Mouse (Mus musculus) midbrain, embryonic 12.5 days (tissue): ENCODE data around the gene Jmjd7. TPM values are rescaled to one million over a fixed set of nuclear protein-coding genes. Genes with fewer than 3 reads are reported as not detected.
A peak's percentile ranks its signal among the peaks of the same experiment; 100 is the strongest.

Experiments
- ATAC-seq: fragments of 200-750 bp; cut with Nextera tagmentation; 2 replicates; pipeline ENCODE4 v1.8.0; 2017; ENCODE audit warnings: low read depth, moderate TSS enrichment, moderate library complexity; ENCODE audit not compliant: low FRiP score
- H3K27ac ChIP-seq: fragments of 300-500 bp; sonication (generic); replicated peaks from 2 replicates; pipeline ENCODE4 v1.5.1; 2016; ENCODE audit warnings: mild to moderate bottlenecking
- H3K27me3 ChIP-seq: fragments of 300-500 bp; sonication (generic); 2 replicates; pipeline ENCODE4 v1.6.1; 2016; ENCODE audit warnings: mild to moderate bottlenecking
- H3K36me3 ChIP-seq: fragments of 300-500 bp; sonication (generic); 2 replicates; pipeline ENCODE4 v1.6.1; 2016
- H3K4me1 ChIP-seq: fragments of 300-500 bp; sonication (generic); 2 replicates; pipeline ENCODE4 v1.6.1; 2016
- H3K4me2 ChIP-seq: fragments of 300-500 bp; sonication (generic); replicated peaks from 2 replicates; pipeline ENCODE4 v1.6.1; 2016; ENCODE audit warnings: mild to moderate bottlenecking, moderate library complexity
- H3K4me3 ChIP-seq: fragments of 300-500 bp; sonication (generic); 2 replicates; pipeline ENCODE4 v1.5.1; 2016; ENCODE audit warnings: mild to moderate bottlenecking
- H3K9ac ChIP-seq: fragments of 300-500 bp; sonication (generic); replicated peaks from 2 replicates; pipeline ENCODE4 v1.6.1; 2016; ENCODE audit warnings: mild to moderate bottlenecking, moderate library complexity
- H3K9me3 ChIP-seq: fragments of 300-500 bp; sonication (generic); 2 replicates; pipeline ENCODE4 v1.6.1; 2016; ENCODE audit warnings: mild to moderate bottlenecking
- WGBS: fragments of 180-500 bp; shearing (Covaris S2); methylation state at CpG from one replicate; pipeline ENCODE4 v1.1.7; 2016; 5-methylcytosine and 5-hydroxymethylcytosine counted together
- polyA plus RNA-seq: library from polyadenylated mRNA; unstranded; fragments of >200 nt; fragmentation: Nextera tagmentation; extraction: Ambion mirVana; gene quantifications from 2 replicates; pipeline ENCODE4 v1.2.1, GENCODE M21; 2016

The Jmjd7 gene
- 19.7 and 20.8 TPM in 2 replicates for polyA plus RNA-seq

DNA sequence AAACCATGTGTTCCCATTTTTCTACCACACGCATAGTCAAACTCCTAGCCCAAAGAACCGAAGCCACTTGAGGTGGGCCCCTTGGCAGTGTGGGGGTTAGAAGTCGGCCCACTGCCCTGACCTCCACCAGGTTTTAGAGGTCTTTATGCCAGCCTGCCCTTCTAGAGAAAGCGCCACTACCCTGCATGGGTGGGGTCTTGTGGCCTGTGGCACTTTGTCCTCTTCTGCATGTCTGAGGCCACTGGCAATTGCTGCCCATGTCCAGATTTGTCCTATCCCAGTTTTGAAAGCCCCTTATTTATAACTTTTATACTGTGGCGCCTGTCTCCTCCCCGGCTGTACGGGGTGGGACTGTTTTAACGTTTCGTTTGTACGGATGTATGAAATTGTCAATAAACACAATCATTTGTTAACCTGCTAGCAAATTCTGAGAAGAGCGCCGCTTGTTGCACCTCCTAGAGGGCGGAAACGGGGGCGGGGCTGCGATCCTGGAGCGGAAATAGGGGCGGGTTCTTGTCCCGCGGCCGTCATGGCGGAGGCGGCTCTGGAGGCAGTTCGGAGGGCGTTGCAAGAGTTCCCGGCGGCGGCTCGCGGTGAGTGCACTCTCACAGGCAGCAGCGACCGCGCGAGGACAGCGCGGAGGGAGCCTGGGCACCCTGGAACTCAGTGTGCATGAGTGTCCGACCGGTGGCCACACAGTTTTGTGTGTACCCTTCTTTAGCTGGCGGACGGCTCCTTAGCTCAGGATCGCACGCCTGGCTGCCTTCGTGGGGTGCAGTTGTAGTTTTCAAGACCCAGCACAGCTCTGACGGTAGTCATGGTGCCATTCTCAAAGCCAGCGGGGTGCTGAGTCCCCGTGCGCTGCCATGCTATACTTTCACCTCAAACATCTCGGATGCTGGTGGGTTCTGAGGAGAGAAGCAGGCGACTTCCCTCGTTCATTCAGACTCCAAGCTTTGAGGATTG lies at the start of gene Jmjd7, which contains the start of gene Gm28042:
TSS of gene Jmjd7 (plus strand) at position 500 of the 966 bp plus-strand sequence.
TSS of gene Gm28042 (plus strand) at position 510 of the 966 bp plus-strand sequence.
- Histone ChIP-seq H3K27ac (peak within 1 kb of the TSS; percentile 79), H3K36me3 (peaks cover 53% of the 10 kb centered on the region), H3K27me3 (no peaks in the 10 kb centered on the region), H3K4me3 (peak within 1 kb of the TSS; percentile 86), H3K4me1 (peaks cover 12% of the 10 kb centered on the region), H3K4me2 (peak within 1 kb of the TSS; percentile 58), H3K9me3 (no peaks in the 10 kb centered on the region), H3K9ac (peak within 1 kb of the TSS; percentile 84)
- ATAC-seq: peak; percentile 87
- WGBS: 6% methylated on average over 50 of the region's 50 CpGs

DNA sequence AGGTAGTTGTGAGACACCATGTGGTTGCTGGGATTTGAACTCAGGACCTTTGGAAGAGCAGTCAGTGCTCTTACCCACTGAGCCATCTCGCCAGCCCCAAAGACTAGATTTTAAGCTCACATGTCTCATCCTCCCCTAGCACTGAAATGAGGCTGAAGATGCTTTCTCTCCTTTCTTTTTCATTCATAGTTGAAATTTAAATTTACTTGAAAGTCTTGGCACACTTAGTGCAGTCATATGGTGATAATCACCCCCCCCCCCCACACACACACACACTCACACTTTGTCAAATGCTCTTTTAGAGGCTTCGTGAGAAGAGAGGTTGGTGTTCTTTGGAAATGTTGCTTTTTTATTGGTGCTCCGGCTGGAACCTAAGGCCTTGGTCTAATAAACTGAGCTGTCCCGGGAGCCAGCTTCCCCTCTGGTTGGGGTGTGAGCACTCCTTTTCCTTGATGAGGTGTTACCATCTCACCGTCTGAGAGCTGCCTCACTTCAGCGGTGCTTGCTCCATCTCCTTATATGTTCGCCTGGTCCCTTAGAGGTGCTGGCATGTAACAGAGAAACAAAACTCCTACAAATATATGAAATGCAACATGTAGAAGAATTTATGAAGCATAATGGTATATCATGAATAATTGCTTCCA lies 46.8 kb upstream of the Jmjd7 start:
- H3K4me2 ChIP-seq: no peak overlapping the region
- H3K36me3 ChIP-seq: peaks cover 8% of the 10 kb centered on the region; the same call in 1 of the 2 replicates
- no peaks in the 10 kb centered on the region for H3K27me3 ChIP-seq
- ATAC-seq: no peak
- H3K4me3 ChIP-seq: no peak overlapping the region
- no peaks in the 10 kb centered on the region for H3K9me3 ChIP-seq
- 87% methylated on average over 7 of the region's 7 CpGs for WGBS
- peaks cover 11% of the 10 kb centered on the region; the same call in 1 of the 2 replicates for H3K4me1 ChIP-seq
- no peak overlapping the region for H3K9ac ChIP-seq
- no peak overlapping the region for H3K27ac ChIP-seq

DNA sequence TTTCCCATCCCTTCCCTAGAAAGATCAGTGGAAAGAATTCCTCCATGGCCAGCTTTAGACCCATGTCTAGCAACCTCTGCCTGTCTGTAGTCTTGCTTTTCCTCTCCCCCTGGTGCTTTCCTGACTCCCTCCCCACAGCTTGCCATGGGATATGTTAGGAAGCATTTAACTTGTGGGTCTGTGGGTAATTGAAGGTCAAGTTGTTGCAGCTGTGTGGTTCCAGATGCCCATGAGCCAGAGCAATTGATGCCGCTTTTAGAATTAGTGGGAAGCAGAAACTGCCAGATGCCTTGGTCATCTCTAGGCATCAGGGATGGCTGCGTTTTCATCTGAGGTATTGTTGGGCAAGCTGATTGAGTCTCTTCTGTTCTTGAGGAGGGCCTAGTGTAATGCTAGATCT lies 45.7 kb upstream of the Jmjd7 start:
- Histone ChIP-seq H3K27me3 (no peaks in the 10 kb centered on the region), H3K27ac (no peak overlapping the region), H3K9ac (no peak overlapping the region), H3K9me3 (no peaks in the 10 kb centered on the region), H3K4me2 (no peak overlapping the region), H3K36me3 (peaks cover 8% of the 10 kb centered on the region; the same call in 1 of the 2 replicates), H3K4me3 (no peak overlapping the region), H3K4me1 (peaks cover 15% of the 10 kb centered on the region; the same call in 1 of the 2 replicates)
- WGBS: 81% methylated on average over 2 of the region's 2 CpGs
- no peak for ATAC-seq

DNA sequence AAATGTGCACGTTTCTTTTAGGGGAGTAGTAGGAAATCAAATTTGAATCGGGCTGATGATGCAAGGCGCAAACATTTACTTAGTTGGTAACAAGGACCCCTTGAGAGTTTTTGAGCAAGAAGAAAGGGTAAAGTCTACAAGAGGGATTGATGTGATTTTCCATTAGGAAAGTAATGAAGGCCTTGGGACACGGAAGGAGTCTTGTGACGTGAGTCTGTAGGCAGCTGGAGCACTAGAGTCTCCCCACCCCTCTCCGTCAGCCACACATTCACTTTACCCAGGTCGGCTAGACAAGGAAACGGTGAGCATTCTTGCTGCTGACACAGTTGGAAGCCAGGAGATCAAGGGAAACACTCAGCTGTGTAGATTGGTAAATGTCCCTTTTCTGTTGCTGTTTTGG lies 41.4 kb upstream of the Jmjd7 start:
- 78% methylated on average over 8 of the region's 8 CpGs for WGBS
- H3K4me1 ChIP-seq: peaks cover 4% of the 10 kb centered on the region; the same call in 1 of the 2 replicates
- ATAC-seq: no peak
- H3K4me3 ChIP-seq: no peak overlapping the region
- H3K9me3 ChIP-seq: no peaks in the 10 kb centered on the region
- H3K27me3 ChIP-seq: no peaks in the 10 kb centered on the region
- no peak overlapping the region for H3K4me2 ChIP-seq
- H3K27ac ChIP-seq: no peak overlapping the region
- peaks cover 8% of the 10 kb centered on the region; the same call in 1 of the 2 replicates for H3K36me3 ChIP-seq
- H3K9ac ChIP-seq: no peak overlapping the region

GRCm38 (mm10) chr2:119986369-119986768 lies 40.9 kb upstream of the Jmjd7 start:
- no peak overlapping the region for H3K9ac ChIP-seq
- no peak overlapping the region for H3K4me2 ChIP-seq
- H3K27me3 ChIP-seq: no peaks in the 10 kb centered on the region
- H3K36me3 ChIP-seq: peaks cover 8% of the 10 kb centered on the region; the same call in 1 of the 2 replicates
- no peak for ATAC-seq
- no peak overlapping the region for H3K4me3 ChIP-seq
- H3K9me3 ChIP-seq: no peaks in the 10 kb centered on the region
- peaks cover 4% of the 10 kb centered on the region; the same call in 1 of the 2 replicates for H3K4me1 ChIP-seq
- no peak overlapping the region for H3K27ac ChIP-seq
- WGBS: 62% methylated on average over 6 of the region's 6 CpGs

DNA sequence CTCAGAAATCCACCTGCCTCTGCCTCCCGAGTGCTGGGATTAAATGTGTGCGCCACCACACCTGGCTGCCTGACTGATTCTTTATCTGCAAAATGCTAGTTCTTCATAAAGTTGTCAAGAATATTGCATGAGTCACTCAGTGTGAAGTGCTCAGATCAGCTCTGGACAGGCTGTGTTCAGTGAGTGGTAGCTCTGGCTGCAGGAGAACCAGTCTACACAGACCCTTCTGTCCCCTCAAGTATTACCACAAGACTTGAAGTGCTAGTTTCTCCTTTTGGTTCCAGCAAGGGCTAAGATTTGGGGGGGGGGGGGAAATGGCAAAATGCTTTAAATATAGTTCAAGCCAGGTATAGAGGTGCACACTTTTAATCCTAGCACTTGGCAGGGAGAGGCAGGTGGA lies 39.8 kb upstream of the Jmjd7 start:
- Histone ChIP-seq H3K27ac (no peak overlapping the region), H3K9me3 (no peaks in the 10 kb centered on the region), H3K4me1 (peaks cover 4% of the 10 kb centered on the region; the same call in 1 of the 2 replicates), H3K27me3 (no peaks in the 10 kb centered on the region), H3K36me3 (peaks cover 4% of the 10 kb centered on the region; the same call in 1 of the 2 replicates), H3K4me3 (no peak overlapping the region), H3K4me2 (no peak overlapping the region), H3K9ac (no peak overlapping the region)
- WGBS: 98% methylated on average over 2 of the region's 2 CpGs
- no peak for ATAC-seq

GRCm38 (mm10) chr2:119988952-119989351 lies 38.3 kb upstream of the Jmjd7 start:
- Histone ChIP-seq H3K27me3 (no peaks in the 10 kb centered on the region), H3K4me3 (no peak overlapping the region), H3K27ac (no peak overlapping the region), H3K36me3 (no peaks in the 10 kb centered on the region), H3K9me3 (no peaks in the 10 kb centered on the region), H3K4me1 (peaks cover 4% of the 10 kb centered on the region; the same call in 1 of the 2 replicates), H3K9ac (no peak overlapping the region), H3K4me2 (no peak overlapping the region)
- 89% methylated on average over 4 of the region's 4 CpGs for WGBS
- ATAC-seq: no peak

DNA sequence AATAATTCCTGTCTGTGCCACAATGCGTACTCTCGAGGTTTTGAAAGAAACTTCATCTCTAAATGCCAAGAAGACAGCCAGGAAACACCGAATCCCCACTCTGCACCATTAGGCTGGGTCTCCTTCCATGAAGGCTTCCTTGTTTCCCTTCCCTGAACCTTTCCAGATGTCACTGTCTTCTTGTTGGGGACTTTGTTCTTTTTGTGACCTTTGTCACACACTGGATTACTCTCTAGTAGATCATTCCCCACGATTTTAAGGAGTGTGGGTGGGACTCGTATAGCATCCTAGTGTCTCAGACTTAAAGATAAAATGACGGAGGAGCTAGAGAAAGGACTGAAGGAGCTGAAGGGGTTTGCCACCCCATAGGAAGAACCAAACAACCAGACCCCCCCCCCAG lies 36.4 kb upstream of the Jmjd7 start:
- Histone ChIP-seq H3K9me3 (no peaks in the 10 kb centered on the region), H3K27me3 (no peaks in the 10 kb centered on the region), H3K4me3 (no peak overlapping the region), H3K4me2 (no peak overlapping the region), H3K9ac (no peak overlapping the region), H3K4me1 (peaks cover 4% of the 10 kb centered on the region; the same call in 1 of the 2 replicates), H3K36me3 (no peaks in the 10 kb centered on the region), H3K27ac (no peak overlapping the region)
- WGBS: 90% methylated on average over 6 of the region's 6 CpGs
- no peak for ATAC-seq

DNA sequence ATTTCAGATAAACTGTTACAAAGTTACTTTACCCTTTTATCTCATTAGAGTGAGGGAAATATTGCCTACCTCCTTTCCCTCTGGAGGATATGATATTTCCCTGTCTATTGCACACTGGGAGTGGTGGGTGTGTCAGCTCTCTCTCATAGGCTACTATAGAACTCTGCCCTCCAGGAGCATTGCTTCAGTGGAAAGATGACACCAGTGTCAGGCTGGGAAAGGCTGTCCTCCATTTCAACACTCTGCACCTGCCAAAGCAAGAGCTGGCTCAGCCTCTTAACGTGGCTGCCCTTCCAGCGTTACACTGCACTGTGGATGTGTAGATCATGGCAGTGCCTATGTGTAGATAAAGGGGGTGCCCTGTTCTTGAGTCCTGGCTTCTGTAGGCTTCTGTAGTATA lies 34.9 kb upstream of the Jmjd7 start:
- no peaks in the 10 kb centered on the region for H3K9me3 ChIP-seq
- H3K9ac ChIP-seq: no peak overlapping the region
- H3K36me3 ChIP-seq: no peaks in the 10 kb centered on the region
- 94% methylated on average over 2 of the region's 2 CpGs for whole genome bisulfite sequencing
- no peaks in the 10 kb centered on the region for H3K4me1 ChIP-seq
- H3K27ac ChIP-seq: no peak overlapping the region
- H3K4me2 ChIP-seq: no peak overlapping the region
- no peak overlapping the region for H3K4me3 ChIP-seq
- H3K27me3 ChIP-seq: no peaks in the 10 kb centered on the region
- no peak for ATAC-seq

GRCm38 (mm10) chr2:119993515-119993914 lies 33.8 kb upstream of the Jmjd7 start:
- 58% methylated on average over 2 of the region's 2 CpGs for WGBS
- H3K27me3 ChIP-seq: no peaks in the 10 kb centered on the region
- ATAC-seq: no peak

GRCm38 (mm10) chr2:119994839-119995238 lies 32.4 kb upstream of the Jmjd7 start:
- H3K9me3 ChIP-seq: no peaks in the 10 kb centered on the region
- H3K27ac ChIP-seq: no peak overlapping the region
- H3K9ac ChIP-seq: no peak overlapping the region
- ATAC-seq: no peak
- no peak overlapping the region for H3K4me2 ChIP-seq
- WGBS: 90% methylated on average over 6 of the region's 6 CpGs
- no peaks in the 10 kb centered on the region for H3K27me3 ChIP-seq
- no peaks in the 10 kb centered on the region for H3K4me1 ChIP-seq
- H3K4me3 ChIP-seq: no peak overlapping the region
- no peaks in the 10 kb centered on the region for H3K36me3 ChIP-seq

More at GRCm38 (mm10) chr2:119993515-119993914, 33.8 kb upstream of the Jmjd7 start:
- no peak overlapping the region for H3K4me2 ChIP-seq
- no peaks in the 10 kb centered on the region for H3K9me3 ChIP-seq
- no peaks in the 10 kb centered on the region for H3K4me1 ChIP-seq
- no peak overlapping the region for H3K27ac ChIP-seq
- H3K9ac ChIP-seq: no peak overlapping the region
- no peaks in the 10 kb centered on the region for H3K36me3 ChIP-seq
- H3K4me3 ChIP-seq: no peak overlapping the region
